Mouse (Mus musculus): ENCODE results near the gene Faap100. TPM values are rescaled to one million over a fixed set of nuclear protein-coding genes. Genes with fewer than 3 reads are reported as not detected.
"Not testable (repeated sequence)": the region's sequence is repeated elsewhere in the genome, so short reads cannot be mapped to it uniquely, and the experiment has no call there.

Gene Faap100
- total RNA-seq (2021), result 10 to 100 TPM; 58.8 to 62.0 TPM
- long read RNA-seq, transcript Faap100-201 (10 exons, 3,193 nt), result major isoform, 35 of 77 reads
- long read RNA-seq, transcript Faap100-204 (9 exons, 3,766 nt), result minor isoform, 5 of 77 reads
- long read RNA-seq, partial matches to known transcripts, result 14 of 77 reads
- long read RNA-seq, other reads (novel, unspliced or antisense), result 21 of 77 reads

- DNase-seq (ENCODE audit: low spot score in 2 of 2), result peak; percentile 85 to 90
These were observed at the start of gene Faap100 for GRCm38 (mm10) chr11:120378611-120379540. Faap100 (minus strand) TSS chr11:120378764.

- no peak for DNase-seq (ENCODE audit: low spot score in 2 of 2)
These were observed 48.2 kb upstream of the Faap100 start for GRCm38 (mm10) chr11:120426727-120427126.

- peak; percentile 70 to 73 for DNase-seq (ENCODE audit: low spot score in 2 of 2)
These were observed 45.2 kb upstream of the Faap100 start for GRCm38 (mm10) chr11:120423569-120424295.

- DNase-seq (ENCODE audit: low spot score in 2 of 2), result no peak
These were observed 44.3 kb upstream of the Faap100 start for GRCm38 (mm10) chr11:120422651-120423568.

- no peak for DNase-seq (ENCODE audit: low spot score in 2 of 2)
These were observed 40.0 kb upstream of the Faap100 start for GRCm38 (mm10) chr11:120418592-120418991.

GRCm38 (mm10) chr11:120417852-120418251 is 39.3 kb upstream of the Faap100 start:
- DNase-seq (ENCODE audit: low spot score in 2 of 2), result no peak

- DNase-seq (ENCODE audit: low spot score in 2 of 2), result not testable (repeated sequence)
These were observed 35.1 kb upstream of the Faap100 start for GRCm38 (mm10) chr11:120413621-120414020.

- no peak for DNase-seq (ENCODE audit: low spot score in 2 of 2)
These were observed 27.9 kb upstream of the Faap100 start for GRCm38 (mm10) chr11:120406445-120406844.

GRCm38 (mm10) chr11:120405867-120406266 is 27.3 kb upstream of the Faap100 start:
- DNase-seq (ENCODE audit: low spot score in 2 of 2), result no peak

- no peak for DNase-seq (ENCODE audit: low spot score in 2 of 2)
These were observed 26.2 kb upstream of the Faap100 start for GRCm38 (mm10) chr11:120404814-120405213.

GRCm38 (mm10) chr11:120399319-120399718 is 20.8 kb upstream of the Faap100 start:
- DNase-seq (ENCODE audit: low spot score in 2 of 2), result no peak

- no peak for DNase-seq (ENCODE audit: low spot score in 2 of 2)
These were observed 19.0 kb upstream of the Faap100 start for GRCm38 (mm10) chr11:120397602-120398001.

GRCm38 (mm10) chr11:120395661-120396060 is 17.1 kb upstream of the Faap100 start:
- no peak for DNase-seq (ENCODE audit: low spot score in 2 of 2)

GRCm38 (mm10) chr11:120388580-120388979 is 10.0 kb upstream of the Faap100 start:
- DNase-seq (ENCODE audit: low spot score in 2 of 2), result no peak

GRCm38 (mm10) chr11:120387157-120387556 is 8.6 kb upstream of the Faap100 start:
- no peak for DNase-seq (ENCODE audit: low spot score in 2 of 2)

- DNase-seq (ENCODE audit: low spot score in 2 of 2), result no peak
These were observed 8.1 kb upstream of the Faap100 start for GRCm38 (mm10) chr11:120386632-120387031.

- no peak for DNase-seq (ENCODE audit: low spot score in 2 of 2)
These were observed 3.9 kb upstream of the Faap100 start for GRCm38 (mm10) chr11:120382509-120382908.

GRCm38 (mm10) chr11:120381157-120381556 is 2.6 kb upstream of the Faap100 start:
- DNase-seq (ENCODE audit: low spot score in 2 of 2), result no peak

GRCm38 (mm10) chr11:120380271-120380670 is 1.7 kb upstream of the Faap100 start:
- DNase-seq (ENCODE audit: low spot score in 2 of 2), result no peak

GRCm38 (mm10) chr11:120378031-120378610 is 443 bp downstream of the Faap100 start:
- DNase-seq (ENCODE audit: low spot score in 2 of 2), result peak in 1 of 2 experiments; percentile 53
